Mouse (Mus musculus) neural tube, embryonic 14.5 days (tissue): ENCODE data around the gene Naxd. TPM values are rescaled to one million over a fixed set of nuclear protein-coding genes. Genes with fewer than 3 reads are reported as not detected.

ENCODE experiments used
- ATAC-seq: fragments of 200-750 bp; cut with Nextera tagmentation; 2 replicates; pipeline ENCODE4 v1.8.0; 2017; ENCODE audit warnings: low read depth, mild to moderate bottlenecking, moderate TSS enrichment, moderate library complexity
- H3K27ac ChIP-seq: fragments of 300-500 bp; sonication (generic); 2 replicates; pipeline ENCODE4 v1.5.1; 2014; ENCODE audit warnings: low read depth, mild to moderate bottlenecking, control low read depth, low read length, moderate library complexity, mixed read lengths
- H3K27me3 ChIP-seq: fragments of 300-500 bp; sonication (generic); 2 replicates; pipeline ENCODE4 v1.6.1; 2014; ENCODE audit warnings: low read length; ENCODE audit not compliant: control insufficient read depth, insufficient read depth
- H3K36me3 ChIP-seq: fragments of 300-500 bp; sonication (generic); 2 replicates; pipeline ENCODE4 v1.6.1; 2014; ENCODE audit warnings: low read length, mixed read lengths; ENCODE audit not compliant: control insufficient read depth, insufficient read depth
- H3K4me1 ChIP-seq: fragments of 300-500 bp; sonication (generic); 2 replicates; pipeline ENCODE4 v1.6.1; 2014; ENCODE audit warnings: low read length; ENCODE audit not compliant: control insufficient read depth, insufficient read depth
- H3K4me2 ChIP-seq: fragments of 300-500 bp; sonication (generic); 2 replicates; pipeline ENCODE4 v1.6.1; 2014; ENCODE audit warnings: mild to moderate bottlenecking, low read depth, low read length, control low read depth
- H3K4me3 ChIP-seq: fragments of 300-500 bp; sonication (generic); 2 replicates; pipeline ENCODE4 v1.5.1; 2014; ENCODE audit warnings: low read depth, low read length, control low read depth, mixed read lengths
- H3K9ac ChIP-seq: fragments of 300-500 bp; sonication (generic); replicated peaks from 2 replicates; pipeline ENCODE4 v1.6.1; 2014; ENCODE audit warnings: low read depth, mild to moderate bottlenecking, control low read depth, low read length, mixed read lengths
- H3K9me3 ChIP-seq: fragments of 300-500 bp; sonication (generic); 2 replicates; pipeline ENCODE4 v1.6.1; 2016; ENCODE audit warnings: low read length; ENCODE audit not compliant: control insufficient read depth
- WGBS: fragments of 180-500 bp; shearing (Covaris S2); extraction: QIAGEN DNeasy Blood & Tissue Kit; methylation state at CpG from one replicate; pipeline ENCODE4 v1.1.7; 2014; 5-methylcytosine and 5-hydroxymethylcytosine counted together
- polyA plus RNA-seq: library from polyadenylated mRNA; unstranded; fragments of >200 nt; fragmentation: Nextera tagmentation; extraction: Ambion mirVana; gene quantifications from 2 replicates; pipeline ENCODE4 v1.2.1, GENCODE M21; 2014

Gene Naxd
- polyA plus RNA-seq, 1 experiment from 2014 or later: 150 TPM

DNA sequence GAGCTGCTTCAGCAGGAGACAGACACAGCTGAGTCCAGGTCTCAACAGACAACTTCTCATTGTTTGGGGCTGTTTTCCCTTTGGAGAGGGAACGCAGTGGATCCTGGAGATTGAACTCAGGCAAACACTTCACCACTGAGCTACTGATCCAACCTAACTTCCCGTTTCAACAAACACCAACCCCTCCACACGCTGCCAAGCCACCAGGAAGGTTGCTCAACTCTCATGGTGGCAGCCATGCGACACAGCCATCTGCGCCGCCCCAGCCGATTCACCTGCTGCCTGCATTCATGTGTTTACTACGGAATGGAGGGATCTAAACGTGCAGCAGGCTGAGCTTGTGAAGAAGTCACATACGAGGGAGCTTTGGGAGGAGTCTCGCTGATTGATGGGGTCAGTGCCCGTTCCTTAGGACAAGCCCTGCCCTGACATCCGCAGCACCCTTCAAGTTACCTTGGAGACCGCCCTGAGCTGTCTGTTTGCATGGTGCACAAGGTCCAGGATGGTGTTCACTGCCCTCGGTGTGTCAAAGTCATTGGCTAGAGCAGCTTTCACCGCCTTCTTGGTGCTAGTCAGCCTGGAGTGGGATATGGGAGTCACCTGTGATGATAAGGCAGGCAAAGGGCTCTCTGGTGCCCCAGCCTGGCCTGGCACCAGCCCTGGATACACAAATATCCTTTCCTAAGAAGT lies 20.2 kb downstream of the Naxd start:
- ATAC-seq: no peak
- no peak overlapping the region for H3K9ac ChIP-seq
- H3K9me3 ChIP-seq: no peaks in the 10 kb centered on the region
- 88% methylated on average over 16 of the region's 16 CpGs for WGBS
- no peak overlapping the region for H3K27ac ChIP-seq
- H3K36me3 ChIP-seq: peaks cover 25% of the 10 kb centered on the region; the same call in 1 of the 2 replicates
- no peaks in the 10 kb centered on the region for H3K27me3 ChIP-seq
- H3K4me1 ChIP-seq: no peaks in the 10 kb centered on the region
- H3K4me3 ChIP-seq: no peak overlapping the region
- no peak overlapping the region for H3K4me2 ChIP-seq

DNA sequence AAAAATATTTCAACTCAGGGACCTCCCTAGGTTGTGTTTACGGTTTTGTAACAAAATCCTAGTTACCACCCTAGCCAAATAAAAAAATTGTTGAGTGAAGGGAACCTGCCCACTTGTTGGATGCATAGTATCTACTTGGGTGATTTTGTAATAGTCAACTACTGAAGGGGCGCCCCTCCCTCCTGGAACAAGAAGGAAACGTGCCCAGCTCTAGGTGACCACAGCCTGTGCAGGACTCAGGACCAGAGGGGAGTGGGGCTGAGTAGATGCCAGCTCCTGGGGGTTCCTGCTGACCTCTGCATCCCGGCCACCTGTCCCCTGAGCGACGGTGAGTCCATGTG lies 20.7 kb downstream of the Naxd start:
- Histone ChIP-seq H3K27me3 (no peaks in the 10 kb centered on the region), H3K36me3 (peaks cover 22% of the 10 kb centered on the region; the same call in 1 of the 2 replicates), H3K27ac (no peak overlapping the region), H3K4me1 (no peaks in the 10 kb centered on the region), H3K4me3 (no peak overlapping the region), H3K9me3 (no peaks in the 10 kb centered on the region), H3K9ac (no peak overlapping the region), H3K4me2 (no peak overlapping the region)
- ATAC-seq: no peak
- WGBS: 95% methylated on average over 6 of the region's 6 CpGs

DNA sequence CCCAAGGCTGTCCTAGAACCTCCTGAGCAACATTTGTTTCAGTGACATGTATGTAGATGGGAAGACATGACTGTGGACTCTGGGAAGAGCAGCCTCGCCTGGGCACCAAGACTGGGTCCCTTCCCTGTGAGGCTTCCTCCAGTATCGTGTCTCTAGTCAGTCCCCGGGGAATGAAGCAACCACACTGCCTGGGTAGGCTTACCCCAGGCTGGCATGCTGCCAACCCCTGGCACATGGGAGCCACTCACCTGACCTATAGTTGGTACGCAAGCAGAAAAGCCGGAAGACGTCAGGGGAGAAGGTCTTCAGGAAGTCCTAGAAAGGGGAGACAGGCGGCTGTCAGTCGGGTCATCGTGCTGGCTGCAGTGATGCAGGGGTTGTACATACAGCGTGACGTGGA lies 21.4 kb downstream of the Naxd start:
- no peaks in the 10 kb centered on the region for H3K4me1 ChIP-seq
- H3K9me3 ChIP-seq: no peaks in the 10 kb centered on the region
- no peak overlapping the region for H3K4me3 ChIP-seq
- ATAC-seq: no peak
- peaks cover 17% of the 10 kb centered on the region; the same call in 1 of the 2 replicates for H3K36me3 ChIP-seq
- no peak overlapping the region for H3K9ac ChIP-seq
- 91% methylated on average over 11 of the region's 11 CpGs for WGBS
- no peaks in the 10 kb centered on the region for H3K27me3 ChIP-seq
- no peak overlapping the region for H3K27ac ChIP-seq
- no peak overlapping the region for H3K4me2 ChIP-seq

DNA sequence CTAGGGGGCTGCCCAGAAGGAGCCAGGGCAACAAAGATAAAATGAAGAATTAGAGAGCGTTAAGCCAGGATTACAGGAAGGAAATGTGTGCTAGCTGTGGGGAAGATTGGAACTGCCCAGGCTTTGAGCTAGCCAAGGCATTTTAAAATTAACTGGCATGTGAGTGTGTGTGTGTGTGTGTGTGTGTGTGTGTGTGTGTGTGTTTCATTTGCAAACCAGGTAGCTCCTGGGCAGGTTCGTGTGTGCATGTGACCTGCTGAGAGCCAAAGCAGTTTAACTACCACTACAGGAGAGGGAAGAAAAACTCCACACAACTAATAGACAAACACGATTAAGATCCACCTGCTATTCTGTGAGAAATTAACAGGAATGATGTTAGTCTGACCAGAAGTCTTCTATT lies 26.0 kb downstream of the Naxd start:
- H3K9ac ChIP-seq: no peak overlapping the region
- H3K27ac ChIP-seq: no peak overlapping the region
- no peaks in the 10 kb centered on the region for H3K27me3 ChIP-seq
- no peaks in the 10 kb centered on the region for H3K9me3 ChIP-seq
- ATAC-seq: no peak
- H3K4me2 ChIP-seq: no peak overlapping the region
- 97% methylated on average over 3 of the region's 3 CpGs for WGBS
- no peak overlapping the region for H3K4me3 ChIP-seq
- no peaks in the 10 kb centered on the region for H3K4me1 ChIP-seq
- H3K36me3 ChIP-seq: 0 out of 2 replicates have a peak, but pooled peaks cover 6% of the 10 kb centered on the region

DNA sequence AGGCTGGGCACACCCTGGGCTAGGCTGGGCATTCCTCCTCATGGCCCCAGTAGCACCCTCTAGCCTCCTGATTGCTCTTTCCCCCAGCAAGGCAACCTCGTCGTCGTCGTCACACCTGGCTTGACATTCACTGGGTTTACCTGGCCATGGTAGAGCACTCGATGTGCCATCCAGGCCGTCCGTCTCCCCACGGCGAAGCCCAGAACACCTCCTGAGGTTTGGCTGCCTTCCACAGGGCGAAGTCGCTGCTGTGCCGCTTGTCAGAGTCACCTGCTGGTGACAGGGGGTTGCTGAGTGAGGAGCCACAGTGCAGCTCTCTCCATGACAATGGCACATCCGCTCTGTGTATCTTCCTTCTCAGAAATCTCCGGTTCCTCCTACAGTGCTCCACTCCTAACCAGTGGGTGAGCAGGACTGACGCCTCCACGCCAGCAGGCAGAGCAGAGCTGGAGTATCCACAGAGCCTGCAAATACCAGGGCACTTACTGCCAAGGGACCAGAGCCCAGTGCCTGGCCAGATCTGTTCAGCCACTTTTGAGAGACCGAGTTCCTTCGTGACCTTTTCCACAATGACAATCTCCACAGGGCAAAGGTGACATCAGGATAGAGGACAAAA lies 33.0 kb downstream of the Naxd start:
- no peaks in the 10 kb centered on the region for H3K4me1 ChIP-seq
- H3K4me3 ChIP-seq: no peak overlapping the region
- no peak overlapping the region for H3K9ac ChIP-seq
- no peak overlapping the region for H3K4me2 ChIP-seq
- 80% methylated on average over 18 of the region's 18 CpGs for WGBS
- no peaks in the 10 kb centered on the region for H3K9me3 ChIP-seq
- ATAC-seq: no peak
- H3K27me3 ChIP-seq: no peaks in the 10 kb centered on the region
- H3K36me3 ChIP-seq: 0 out of 2 replicates have a peak, but pooled peaks cover 4% of the 10 kb centered on the region
- H3K27ac ChIP-seq: no peak overlapping the region

DNA sequence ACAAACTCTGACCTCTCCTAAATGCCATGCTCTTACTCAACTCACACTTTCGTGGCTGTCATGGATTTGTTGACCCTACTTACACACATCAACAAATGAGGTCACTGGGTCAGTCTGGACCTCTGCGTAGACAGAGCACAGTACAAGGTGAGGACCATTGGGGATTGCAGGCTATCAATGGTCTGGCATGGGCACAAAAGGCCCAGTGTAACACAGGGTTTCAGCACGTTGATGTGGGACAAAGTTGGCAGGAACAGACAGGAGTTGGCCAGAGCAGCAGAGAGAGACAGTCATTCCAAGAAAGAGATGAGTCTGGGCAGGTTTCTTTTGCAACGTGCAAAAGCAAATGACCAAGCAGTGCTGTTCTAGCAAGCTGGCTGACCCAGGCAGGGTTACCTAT lies 33.5 kb downstream of the Naxd start:
- no peak for ATAC-seq

DNA sequence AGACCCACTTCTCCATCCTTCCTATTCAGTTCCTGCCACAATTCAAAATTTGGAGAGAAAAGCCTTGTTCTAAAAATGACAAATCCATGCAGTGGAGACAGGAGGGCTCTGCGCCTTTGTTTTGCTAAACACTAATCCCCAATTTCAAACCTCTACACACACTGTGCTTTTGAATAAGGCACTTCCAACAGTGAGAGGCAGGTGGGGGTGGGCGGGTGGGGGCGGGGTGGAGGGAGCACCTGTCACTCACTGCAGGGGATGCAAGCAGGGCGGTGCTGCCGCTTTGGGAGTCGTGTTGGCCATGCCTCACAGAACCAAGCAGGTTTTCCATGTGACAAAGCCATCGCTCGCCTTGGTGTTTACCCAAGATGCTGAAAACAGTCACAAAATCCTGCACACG lies 37.2 kb downstream of the Naxd start:
- Histone ChIP-seq H3K27ac (no peak overlapping the region), H3K4me3 (no peak overlapping the region), H3K9ac (no peak overlapping the region), H3K4me1 (no peaks in the 10 kb centered on the region), H3K9me3 (no peaks in the 10 kb centered on the region), H3K27me3 (no peaks in the 10 kb centered on the region), H3K36me3 (no peaks in the 10 kb centered on the region; the same call in 1 of the 2 replicates), H3K4me2 (no peak overlapping the region)
- WGBS: 40% methylated on average over 9 of the region's 9 CpGs
- ATAC-seq: no peak

More for the DNA sequence above, 33.5 kb downstream of the Naxd start:
- WGBS: 82% methylated on average over 4 of the region's 4 CpGs
- Histone ChIP-seq H3K27ac (no peak overlapping the region), H3K4me2 (no peak overlapping the region), H3K4me3 (no peak overlapping the region), H3K27me3 (no peaks in the 10 kb centered on the region), H3K9me3 (no peaks in the 10 kb centered on the region), H3K36me3 (0 out of 2 replicates have a peak, but pooled peaks cover 4% of the 10 kb centered on the region), H3K9ac (no peak overlapping the region), H3K4me1 (no peaks in the 10 kb centered on the region)

DNA sequence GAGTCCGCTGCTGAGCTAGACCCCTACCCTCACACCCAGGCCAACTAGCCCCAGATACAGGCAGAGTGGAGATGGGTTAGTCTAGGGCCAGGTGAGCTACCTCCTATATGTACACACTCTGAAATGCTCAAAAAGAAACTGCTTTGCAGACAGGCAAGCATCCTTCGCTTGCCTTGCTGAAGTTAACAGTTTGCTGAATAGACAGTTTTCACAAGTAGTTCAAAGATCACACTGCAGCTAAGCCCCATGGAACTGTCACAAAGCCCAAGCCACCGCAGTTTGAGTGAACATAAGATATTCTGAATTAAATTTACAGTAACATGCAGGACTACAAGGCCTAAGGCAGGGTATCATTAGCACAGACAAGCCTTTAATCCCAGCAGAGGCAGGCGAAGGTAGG lies 41.7 kb downstream of the Naxd start:
- 93% methylated on average over 4 of the region's 4 CpGs for WGBS
- Histone ChIP-seq H3K4me3 (no peak overlapping the region), H3K9ac (no peak overlapping the region), H3K36me3 (peaks cover 13% of the 10 kb centered on the region; the same call in 1 of the 2 replicates), H3K27me3 (no peaks in the 10 kb centered on the region), H3K4me1 (no peaks in the 10 kb centered on the region), H3K27ac (no peak overlapping the region), H3K4me2 (no peak overlapping the region), H3K9me3 (no peaks in the 10 kb centered on the region)
- no peak for ATAC-seq

DNA sequence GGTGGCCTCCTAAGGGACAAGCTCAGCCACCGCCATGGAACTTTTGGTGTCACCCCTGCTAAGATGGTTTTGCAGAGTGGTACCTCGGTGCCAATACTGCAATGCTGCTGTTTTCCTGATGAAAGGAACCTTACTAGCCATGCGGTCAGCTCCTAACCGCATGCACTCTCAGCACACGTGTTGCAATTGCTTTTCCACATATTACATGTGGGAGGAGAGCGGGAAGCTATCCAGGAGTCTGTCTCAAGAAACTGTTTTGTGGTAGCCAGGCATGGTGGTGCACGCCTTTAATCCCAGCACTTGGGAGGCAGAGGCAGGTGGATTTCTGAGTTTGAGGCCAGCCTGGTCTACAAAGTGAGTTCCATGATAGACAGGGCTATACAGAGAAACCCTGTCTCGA lies 42.9 kb downstream of the Naxd start:
- Histone ChIP-seq H3K27ac (no peak overlapping the region), H3K36me3 (peaks cover 13% of the 10 kb centered on the region; the same call in 1 of the 2 replicates), H3K4me1 (no peaks in the 10 kb centered on the region), H3K4me3 (no peak overlapping the region), H3K9me3 (no peaks in the 10 kb centered on the region), H3K4me2 (no peak overlapping the region), H3K9ac (no peak overlapping the region), H3K27me3 (no peaks in the 10 kb centered on the region)
- 94% methylated on average over 8 of the region's 8 CpGs for WGBS
- ATAC-seq: no peak
